Mouse (Mus musculus): ENCODE results near the gene Aipl1.

The Aipl1 gene

GRCm38 (mm10) chr11:72037409-72037808 lies at the start of gene Aipl1:
Gene Aipl1 (minus strand): TSS chr11:72037509.
- no peak for DNase-seq

DNA sequence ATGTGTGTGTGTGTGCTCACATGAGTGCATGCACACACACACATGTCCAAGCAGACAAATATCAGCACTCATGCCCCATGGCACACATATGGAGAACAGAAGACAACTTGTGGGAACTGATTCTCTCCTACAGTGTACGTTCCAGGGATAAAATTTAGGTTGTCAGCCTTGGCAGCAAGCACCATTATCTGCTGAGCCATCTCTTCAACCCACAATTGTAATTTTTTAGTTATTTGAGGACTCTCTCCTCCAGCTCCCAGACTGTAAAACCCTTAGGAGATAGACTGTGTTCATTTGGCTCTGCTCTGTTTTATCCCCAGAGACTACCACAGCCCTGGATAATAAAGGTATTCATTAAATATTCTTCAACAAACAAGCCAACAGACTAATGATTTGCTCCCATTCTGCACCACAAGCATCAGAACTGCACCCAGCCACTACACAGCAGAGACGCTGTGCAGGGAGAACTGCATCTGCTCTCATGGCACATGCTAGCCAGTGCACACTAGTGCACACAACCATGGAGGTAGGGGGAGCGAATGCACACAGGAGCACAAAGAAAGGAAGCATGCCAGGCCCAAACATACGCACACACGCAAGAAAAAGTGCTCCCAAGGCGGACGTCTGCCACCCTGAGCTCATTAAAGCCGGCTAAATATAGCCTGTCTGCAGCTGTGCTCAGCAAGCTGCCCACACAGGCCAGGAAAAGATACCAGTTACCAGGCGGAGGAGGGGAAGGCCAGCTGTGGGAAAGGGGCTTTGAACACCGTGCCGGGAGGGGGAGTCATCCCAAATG lies 49.1 kb upstream of the Aipl1 start:
- peak; percentile 75 for DNase-seq

- no peak for DNase-seq
These were observed 47.0 kb upstream of the Aipl1 start for GRCm38 (mm10) chr11:72084337-72084736.

DNA sequence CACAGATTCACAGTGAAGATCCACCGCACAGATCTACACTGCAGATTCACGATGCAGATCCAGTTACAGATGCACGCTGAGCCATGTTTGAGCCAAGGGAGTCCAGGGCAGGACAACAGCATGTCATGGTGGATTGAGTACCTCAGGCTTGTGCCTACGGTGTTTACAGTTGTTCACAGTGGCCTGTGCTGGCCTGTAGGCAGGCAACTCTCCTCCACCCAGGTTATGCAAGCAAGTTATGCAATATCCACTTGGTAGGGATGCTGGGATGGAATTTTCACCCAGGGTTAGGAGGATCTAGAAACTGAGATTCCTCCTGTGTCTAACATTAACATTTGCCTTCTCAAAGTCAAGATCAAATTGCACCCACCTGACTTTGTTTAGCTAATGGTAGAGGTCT lies 45.3 kb upstream of the Aipl1 start:
- DNase-seq, result no peak

DNA sequence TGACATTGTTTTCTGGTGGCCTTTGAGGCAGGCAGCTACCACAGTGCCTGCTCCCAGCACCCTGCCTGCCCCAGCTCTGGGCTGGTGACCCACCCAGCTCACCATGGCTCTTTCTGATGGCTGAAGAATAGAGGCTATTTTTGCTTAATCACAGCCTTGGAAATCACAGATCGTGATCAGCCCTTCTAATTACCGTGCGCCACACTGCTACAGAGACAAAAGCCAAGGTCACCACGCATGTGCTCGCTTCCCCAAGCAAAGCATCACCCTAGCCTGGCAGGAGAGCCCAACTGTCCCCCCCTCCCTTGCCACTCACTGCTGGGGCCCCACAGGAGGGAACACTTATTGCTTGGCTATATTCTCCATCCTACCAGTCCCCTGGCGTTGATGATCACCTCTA lies 43.2 kb upstream of the Aipl1 start:
- DNase-seq, result no peak

DNA sequence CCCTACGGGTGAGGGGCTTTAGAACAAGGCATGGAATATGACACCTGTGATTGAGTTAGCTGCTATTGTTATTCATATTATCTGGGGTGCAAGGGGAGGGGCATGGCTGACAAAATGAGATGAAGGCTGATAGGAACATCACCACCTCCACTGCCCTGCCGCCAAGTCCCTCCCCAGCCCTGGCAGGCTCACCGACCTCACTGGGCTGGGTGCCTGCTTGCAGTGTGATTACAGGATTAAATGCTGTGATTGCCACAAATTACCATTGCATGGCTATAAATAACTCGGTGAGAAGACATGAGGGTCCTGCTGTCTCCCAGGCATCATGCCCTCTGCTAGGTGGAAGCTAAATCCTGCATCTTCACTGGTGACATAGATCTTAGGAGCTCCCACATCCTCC lies 41.3 kb upstream of the Aipl1 start:
- peak; percentile 77 for DNase-seq

DNA sequence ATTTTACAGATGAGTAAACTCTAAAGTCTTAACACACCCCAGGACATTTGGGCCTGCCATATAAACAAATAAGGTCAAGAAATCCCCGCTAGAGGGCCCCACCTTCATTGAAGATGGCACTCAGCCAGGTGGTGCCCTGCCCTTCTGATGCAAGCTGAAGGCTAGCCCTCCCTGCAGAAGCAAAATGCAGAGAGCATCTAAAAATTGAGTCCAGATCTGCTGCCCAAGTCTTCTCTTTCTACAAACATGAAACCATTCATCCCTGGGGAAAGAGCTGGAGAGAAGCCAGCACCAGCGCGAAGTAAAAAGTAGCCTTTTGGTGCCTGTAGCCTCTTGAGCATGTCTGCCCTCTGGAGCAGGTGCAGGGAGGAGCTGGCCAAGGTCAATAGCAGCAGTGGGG lies 40.7 kb upstream of the Aipl1 start:
- DNase-seq, result no peak

DNA sequence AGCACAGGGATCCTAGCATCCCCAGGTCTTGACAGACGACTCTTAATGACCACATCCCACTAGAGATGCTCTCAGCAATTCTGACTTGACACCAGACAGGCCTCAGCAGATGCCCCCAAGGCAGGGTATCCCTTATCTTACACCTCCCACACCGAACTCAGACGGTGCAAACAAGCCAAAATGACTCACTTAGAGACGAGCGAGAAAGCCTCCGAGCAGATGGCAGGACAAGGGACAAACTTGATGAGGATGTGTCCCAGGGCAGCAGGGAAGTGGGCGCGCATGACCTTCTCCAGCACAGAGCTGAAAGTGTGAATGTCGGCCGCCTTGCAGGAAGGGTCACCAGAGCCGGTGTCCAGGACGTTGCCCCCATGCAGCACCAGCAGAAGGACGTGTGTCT lies 36.9 kb upstream of the Aipl1 start:
- DNase-seq, result no peak

DNA sequence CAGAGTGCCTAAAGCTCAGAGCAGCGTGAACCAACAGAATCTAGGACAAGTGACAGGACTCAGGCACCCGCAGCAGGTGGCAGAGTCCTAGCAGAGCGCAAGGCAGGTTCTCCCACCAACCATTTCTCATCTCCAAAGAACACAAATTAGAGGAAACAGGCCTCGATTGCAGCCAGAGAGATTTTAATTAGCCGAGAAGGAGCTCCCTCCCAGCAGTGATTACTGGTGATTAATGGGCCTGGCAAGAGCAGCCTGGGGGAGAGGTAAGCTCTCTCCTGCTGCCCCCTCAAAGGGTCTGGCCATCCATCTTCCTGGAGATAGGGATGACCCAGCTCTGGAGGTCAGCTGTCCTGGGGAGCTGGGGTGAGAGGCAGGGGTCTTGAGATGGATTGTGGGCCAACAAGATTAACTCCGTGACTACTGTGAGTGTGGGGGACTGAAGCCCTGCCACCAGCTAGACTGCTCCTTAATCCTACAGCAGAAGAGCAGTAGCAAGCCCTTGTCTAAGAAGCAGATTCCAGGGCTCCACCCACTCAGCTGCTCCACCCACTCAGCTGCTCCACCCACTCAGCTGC lies 35.1 kb upstream of the Aipl1 start:
- no peak for DNase-seq

- DNase-seq, result no peak
These were observed 33.4 kb upstream of the Aipl1 start for GRCm38 (mm10) chr11:72070733-72071132.

DNA sequence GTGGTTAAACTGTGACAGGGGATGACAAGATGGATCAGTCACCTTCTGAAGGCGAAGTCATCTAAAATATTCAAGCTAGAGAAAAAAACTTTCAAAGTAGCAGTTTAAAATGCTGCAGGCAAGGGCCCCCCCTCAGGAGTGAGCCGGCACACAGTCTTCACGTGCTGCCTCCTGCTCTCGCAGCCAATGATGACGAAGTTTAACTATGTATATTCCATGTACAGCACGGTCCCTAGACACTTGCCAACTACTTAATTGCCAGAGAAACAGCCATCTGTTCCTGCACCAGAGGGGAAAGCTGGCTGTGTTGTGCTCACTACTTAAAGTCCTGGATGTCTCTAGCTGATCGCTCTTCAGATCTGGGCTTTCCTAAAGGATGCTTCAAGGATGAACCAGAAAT lies 30.7 kb upstream of the Aipl1 start:
- peak; percentile 75 for DNase-seq

- DNase-seq, result no peak
These were observed 30.0 kb upstream of the Aipl1 start for GRCm38 (mm10) chr11:72067326-72067725.

DNA sequence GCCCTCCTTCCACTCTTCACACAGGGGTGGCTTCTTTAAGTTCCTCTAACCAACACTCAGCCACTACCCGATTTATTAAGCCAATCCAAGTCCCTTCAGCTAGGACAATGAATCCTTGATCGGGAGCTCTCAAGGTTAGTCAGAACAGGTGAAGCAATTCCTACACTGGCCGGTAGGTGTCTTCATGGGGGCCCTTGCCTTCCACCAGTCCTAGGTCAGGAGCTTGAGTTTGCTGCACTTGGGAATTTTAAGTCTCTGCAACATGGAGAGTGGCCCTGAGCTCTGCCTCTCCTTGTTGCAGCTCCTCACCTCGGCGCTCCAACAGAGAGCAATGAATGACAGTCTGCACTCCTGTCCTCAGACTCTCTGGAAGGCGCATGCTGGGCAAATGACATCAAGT lies 29.0 kb upstream of the Aipl1 start:
- no peak for DNase-seq

- no peak for DNase-seq
These were observed 27.8 kb upstream of the Aipl1 start for GRCm38 (mm10) chr11:72065103-72065502.

GRCm38 (mm10) chr11:72064414-72064813 lies 27.1 kb upstream of the Aipl1 start:
- DNase-seq, result no peak

- DNase-seq, result no peak
These were observed 23.8 kb upstream of the Aipl1 start for GRCm38 (mm10) chr11:72061093-72061620.

DNA sequence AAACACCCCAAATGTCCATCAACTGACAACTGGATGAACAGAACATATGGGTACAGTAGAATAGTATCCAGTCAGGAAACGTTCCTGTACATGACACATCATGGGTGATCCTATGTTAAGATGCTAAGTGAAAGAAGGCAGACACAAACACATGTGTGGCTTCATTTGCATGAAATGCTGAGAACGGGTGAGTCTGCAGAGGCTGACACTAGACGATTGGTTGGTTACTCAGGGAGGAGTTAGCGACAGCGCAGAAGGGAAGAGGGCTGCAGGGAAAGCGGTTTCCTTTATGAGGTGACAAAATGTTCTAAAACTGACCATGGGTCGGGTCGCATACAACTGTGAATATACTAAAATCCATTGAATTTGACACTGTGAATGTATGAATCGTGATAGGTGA lies 23.1 kb upstream of the Aipl1 start:
- no peak for DNase-seq

DNA sequence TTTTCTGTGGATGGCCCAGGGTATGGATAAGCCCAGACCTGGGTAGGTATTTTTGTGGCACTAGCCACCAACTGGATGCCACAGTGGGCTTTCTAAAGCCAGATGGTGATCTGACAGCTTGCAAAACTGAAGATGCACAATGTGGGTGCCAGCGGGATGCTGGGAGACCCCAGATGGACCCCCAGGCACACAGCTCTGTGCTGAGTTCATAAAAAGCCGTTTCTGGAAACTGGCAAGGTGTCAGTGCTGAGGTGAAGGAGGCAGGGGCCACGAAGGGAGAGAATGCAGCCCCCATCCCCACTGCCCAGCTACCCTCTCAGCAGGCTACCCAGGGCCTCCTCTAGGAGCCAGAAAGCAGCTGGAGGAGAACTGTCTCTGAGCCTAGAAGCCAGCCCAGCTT lies 19.9 kb upstream of the Aipl1 start:
- no peak for DNase-seq

GRCm38 (mm10) chr11:72055176-72055575 lies 17.9 kb upstream of the Aipl1 start:
- DNase-seq, result no peak

DNA sequence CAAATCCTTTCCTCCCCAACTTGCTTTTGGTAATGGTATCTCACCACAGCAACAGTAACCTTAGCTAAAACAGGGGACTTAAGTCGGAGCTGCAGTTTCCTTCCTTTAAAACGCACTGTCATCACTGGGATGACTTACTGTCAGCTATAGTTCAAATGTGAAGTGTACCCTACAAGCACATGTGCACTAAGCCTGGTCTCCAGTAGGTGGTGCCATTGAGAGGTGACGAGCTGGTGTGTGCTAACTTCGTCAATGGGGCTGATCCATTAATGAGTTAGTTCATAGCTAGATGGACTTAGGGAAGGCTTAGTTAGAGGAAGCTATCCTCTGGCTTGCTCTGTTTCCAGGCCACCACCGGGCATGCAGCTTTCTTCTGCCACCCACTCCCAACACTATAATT lies 15.3 kb upstream of the Aipl1 start:
- DNase-seq, result peak; percentile 67

DNA sequence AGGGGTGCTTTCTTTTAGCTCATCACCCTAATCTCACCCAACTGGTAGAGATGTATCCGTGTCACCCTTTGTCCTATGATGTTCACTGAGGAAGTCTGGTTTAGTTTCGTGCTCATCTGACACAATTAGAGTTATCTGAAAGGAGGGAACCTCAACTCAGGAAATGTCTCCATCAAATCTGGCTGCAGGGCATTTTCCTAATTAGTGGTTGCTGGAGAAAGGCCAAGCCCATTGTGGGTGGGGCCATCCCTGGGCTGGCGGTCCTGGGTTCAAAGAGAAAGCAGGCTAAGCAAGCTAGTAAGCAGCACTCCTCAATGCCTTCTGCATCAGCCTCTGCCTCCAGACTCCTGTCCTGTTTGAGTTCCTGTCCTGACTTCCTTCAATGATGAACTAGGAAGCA lies 14.9 kb upstream of the Aipl1 start:
- DNase-seq, result no peak

- peak; percentile 51 for DNase-seq
These were observed 13.9 kb upstream of the Aipl1 start for GRCm38 (mm10) chr11:72050895-72051858.

DNA sequence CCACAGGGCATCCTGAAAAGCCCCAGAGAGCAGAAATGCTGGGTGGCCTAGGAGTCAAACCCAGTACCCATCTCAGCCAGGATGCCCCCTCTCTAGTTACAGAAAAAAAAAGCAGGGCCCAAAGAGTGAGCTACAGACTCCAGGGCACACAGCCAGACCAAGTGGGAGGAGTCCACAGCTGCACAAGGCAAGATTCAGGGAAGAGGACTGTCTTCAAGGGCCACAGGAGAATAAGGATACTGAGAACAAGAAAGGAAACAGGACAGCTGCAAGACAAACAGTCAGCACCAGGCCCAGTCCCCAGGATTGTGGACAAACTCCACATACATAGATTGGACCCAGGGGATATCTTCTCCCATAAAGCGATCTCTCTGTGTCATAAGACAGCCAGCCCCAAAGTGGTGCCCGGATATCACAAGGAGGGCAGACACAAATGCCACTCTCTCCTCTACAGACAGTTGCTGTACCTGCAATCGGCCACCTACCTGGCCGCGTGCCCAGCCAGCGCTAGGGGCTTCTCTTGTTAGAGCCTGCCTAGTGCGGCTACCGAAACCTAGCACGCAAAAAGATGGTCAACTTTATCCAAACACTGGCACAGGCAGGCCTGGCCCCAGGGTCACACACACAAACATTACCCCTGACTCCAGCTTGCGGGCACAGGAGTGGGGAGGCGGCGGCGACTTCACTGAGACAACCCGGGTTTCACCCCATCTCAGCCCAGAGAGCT lies 13.0 kb upstream of the Aipl1 start:
- DNase-seq, result no peak
